Comparison of ENCODE assay signal across 10 mouse cellular contexts in the genomic region with DNA sequence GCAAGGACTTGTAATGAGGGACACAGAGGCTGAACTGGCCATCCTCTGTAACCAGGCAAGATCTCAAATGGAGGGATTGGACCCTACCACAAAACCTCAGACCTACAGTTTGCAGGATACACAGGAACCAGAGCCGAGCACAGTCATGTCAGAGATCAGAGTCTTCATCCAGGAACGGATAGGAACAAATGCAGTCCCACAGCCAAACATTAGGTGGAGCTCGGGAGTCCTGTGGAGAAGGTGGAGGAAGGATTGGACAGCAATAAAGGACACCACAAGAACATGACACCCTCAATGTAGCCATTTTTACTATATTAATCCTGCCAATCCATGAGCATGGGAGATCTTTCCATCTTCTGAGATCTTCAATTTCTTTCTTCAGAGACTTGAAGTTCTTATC. TPM values are rescaled to one million over a fixed set of nuclear protein-coding genes. Genes with fewer than 3 reads are reported as not detected.
DNase-seq lines count a peak whose midpoint lies in the region; ATAC-seq and TF ChIP-seq lines count a peak whose summit lies in the region.
"Not testable (repeated sequence)": the region's sequence is repeated elsewhere in the genome, so short reads cannot be mapped to it uniquely, and the experiment has no call there.
"Had no signal": no experiment of that assay in that cellular context is flagged by ENCODE, and none has a peak within 500 bp of the region (broad histone marks: within the 10 kb centered on the region; RNA-seq: fewer than 3 reads in every experiment).

No protein-coding gene starts in this region.

- DNase-seq in T-cell, adult 2 months (ENCODE audit: low spot score) = peak; percentile 39
- DNase-seq in cerebellum, postnatal 14 days = peak; percentile 67 to 78
- DNase-seq in gastrocnemius, adult 2 months = peak; percentile 64
- peak; percentile 75 for DNase-seq in intestine, embryonic 14.5 days (ENCODE audit: low spot score)
- DNase-seq in layer of hippocampus, postnatal 14 days (ENCODE audit: low spot score in 2 of 2) = peak; percentile 17 to 33
- peak; percentile 72 for DNase-seq in lung, postnatal 14 days
- peak; percentile 63 to 73 for DNase-seq in right cerebral cortex, adult 2 months (ENCODE audit: low spot score in 2 of 2)
- DNase-seq in urinary bladder, postnatal 36 days (ENCODE audit: low spot score in 2 of 2) = peak; percentile 52 to 57

- not testable (repeated sequence) for H3K27me3 ChIP-seq in intestine, embryonic 14.5 days (replicated peaks; ENCODE audit: control insufficient read depth, insufficient read depth, low read length)

- not testable (repeated sequence) for H3K4me3 ChIP-seq in gastrocnemius, adult 2 months; intestine, embryonic 14.5 days (ENCODE audit: low read depth, low read length)

- not testable (repeated sequence) for H3K9me3 ChIP-seq in intestine, embryonic 14.5 days (ENCODE audit: control insufficient read depth, low read length)

- not testable (repeated sequence) for H3K9ac ChIP-seq in intestine, embryonic 14.5 days (ENCODE audit: low read length)

- H3K36me3 ChIP-seq in intestine, embryonic 14.5 days (ENCODE audit: control insufficient read depth, insufficient read depth, low read length) = not testable (repeated sequence)

- H3K27ac ChIP-seq in gastrocnemius, adult 2 months; intestine, embryonic 14.5 days (ENCODE audit: low read depth): not testable (repeated sequence)

- H3K4me1 ChIP-seq in intestine, embryonic 14.5 days (replicated peaks; ENCODE audit: control insufficient read depth, insufficient read depth, low read length) = not testable (repeated sequence)

- intact Hi-C loops in gastrocnemius, adult 2 months (cut with DNase I) = not testable (repeated sequence)

- peak; percentile 71 for TF ChIP-seq CTCF in gastrocnemius, adult 2 months (IDR thresholded peaks at IDR 0.05)

- H3K4me2 ChIP-seq in intestine, embryonic 14.5 days (ENCODE audit: low read length) = not testable (repeated sequence)

- not testable (repeated sequence) for ATAC-seq in intestine, embryonic 14.5 days (replicated peaks; ENCODE audit: low FRiP score, low TSS enrichment, low read depth)

- 10% methylated on average over 3 of the region's 3 CpGs for WGBS in intestine, embryonic 14.5 days

RNA-seq across cellular contexts. Expression of gene 4930444G20Rik, which starts 31.6 kb away (rescaled TPM):
- total RNA-seq in gastrocnemius, adult 2 months (2021) = not detected
- not detected in 2 replicates for polyA plus RNA-seq in intestine, embryonic 14.5 days (2014; fragmentation: Nextera tagmentation; extraction: Ambion mirVana)
- not detected for total RNA-seq in layer of hippocampus, postnatal 14 days (2021)
- polyA plus RNA-seq: embryonic facial prominence, embryonic 12.5 days; kidney, embryonic 16.5 days had no signal

Comparison
In these comparisons a context has a peak if more than half of its experiments do, and no peak if none do; other contexts are left out.
1. DNase-seq: peak in every context shown above with its lines; median percentile 75 in intestine, embryonic 14.5 days; 72 in cerebellum, postnatal 14 days; 72 in lung, postnatal 14 days; 68 in right cerebral cortex, adult 2 months; 64 in gastrocnemius, adult 2 months; 54 in urinary bladder, postnatal 36 days; 39 in T-cell, adult 2 months; 25 in layer of hippocampus, postnatal 14 days.